Mouse (Mus musculus) forebrain, embryonic 13.5 days (tissue): ENCODE measurements around the gene Macf1. TPM values are rescaled to one million over a fixed set of nuclear protein-coding genes. Genes with fewer than 3 reads are reported as not detected.

ENCODE experiments used
- ATAC-seq: fragments of 200-750 bp; cut with Nextera tagmentation; 2 replicates; pipeline ENCODE4 v1.8.0; 2017
- H3K27ac ChIP-seq: fragments of 300-500 bp; sonication (generic); 2 replicates; pipeline ENCODE4 v1.5.1; 2015; ENCODE audit warnings: inconsistent platforms, mild to moderate bottlenecking, moderate library complexity
- H3K27me3 ChIP-seq: fragments of 300-500 bp; sonication (generic); 2 replicates; pipeline ENCODE4 v1.6.1; 2015; ENCODE audit warnings: mild to moderate bottlenecking, inconsistent platforms
- H3K36me3 ChIP-seq: fragments of 300-500 bp; sonication (generic); 2 replicates; pipeline ENCODE4 v1.6.1; 2015; ENCODE audit warnings: mild to moderate bottlenecking, inconsistent platforms; ENCODE audit not compliant: poor library complexity, severe bottlenecking
- H3K4me1 ChIP-seq: fragments of 300-500 bp; sonication (generic); 2 replicates; pipeline ENCODE4 v1.6.1; 2015; ENCODE audit warnings: inconsistent platforms
- H3K4me2 ChIP-seq: fragments of 300-500 bp; sonication (generic); 2 replicates; pipeline ENCODE4 v1.6.1; 2015; ENCODE audit warnings: inconsistent platforms, mild to moderate bottlenecking, moderate library complexity
- H3K4me3 ChIP-seq: fragments of 300-500 bp; sonication (generic); 2 replicates; pipeline ENCODE4 v1.5.1; 2015; ENCODE audit warnings: mild to moderate bottlenecking, inconsistent platforms
- H3K9ac ChIP-seq: fragments of 300-500 bp; sonication (generic); 2 replicates; pipeline ENCODE4 v1.6.1; 2015; ENCODE audit warnings: mild to moderate bottlenecking, inconsistent platforms
- H3K9me3 ChIP-seq: fragments of 300-500 bp; sonication (generic); replicated peaks from 2 replicates; pipeline ENCODE4 v1.6.1; 2016; ENCODE audit warnings: inconsistent platforms
- WGBS: fragments of 180-500 bp; shearing (Covaris S2); methylation state at CpG from one replicate; pipeline ENCODE4 v1.1.7; 2015; 5-methylcytosine and 5-hydroxymethylcytosine counted together
- polyA plus RNA-seq: library from polyadenylated mRNA; unstranded; fragments of >200 nt; fragmentation: Nextera tagmentation; extraction: Ambion mirVana; gene quantifications from 2 replicates; pipeline ENCODE4 v1.2.1, GENCODE M21; 2015

Gene Macf1
- polyA plus RNA-seq, 1 experiment from 2014 or later = 62.6 TPM

GRCm38 (mm10) chr4:123627683-123628082, 56.5 kb downstream of the Macf1 start:
- ATAC-seq = no peak
- no peak overlapping the region for H3K4me3 ChIP-seq
- H3K4me2 ChIP-seq = no peak overlapping the region
- no peaks in the 10 kb centered on the region for H3K27me3 ChIP-seq
- H3K27ac ChIP-seq = no peak overlapping the region
- 65% methylated on average over 5 of the region's 5 CpGs for WGBS
- no peaks in the 10 kb centered on the region for H3K36me3 ChIP-seq
- no peak overlapping the region for H3K9ac ChIP-seq
- no peaks in the 10 kb centered on the region for H3K9me3 ChIP-seq
- H3K4me1 ChIP-seq = peaks cover 25% of the 10 kb centered on the region

GRCm38 (mm10) chr4:123625332-123626072, 58.7 kb downstream of the Macf1 start:
- Histone ChIP-seq H3K27ac (no peak overlapping the region), H3K9me3 (no peaks in the 10 kb centered on the region), H3K4me3 (no peak overlapping the region), H3K27me3 (no peaks in the 10 kb centered on the region), H3K9ac (no peak overlapping the region), H3K4me1 (peaks cover 25% of the 10 kb centered on the region), H3K36me3 (no peaks in the 10 kb centered on the region), H3K4me2 (no peak overlapping the region)
- 72% methylated on average over 6 of the region's 6 CpGs for WGBS
- ATAC-seq = no peak

GRCm38 (mm10) chr4:123624438-123624837, 59.7 kb downstream of the Macf1 start:
- Histone ChIP-seq H3K27me3 (no peaks in the 10 kb centered on the region), H3K36me3 (no peaks in the 10 kb centered on the region), H3K27ac (no peak overlapping the region), H3K9ac (no peak overlapping the region), H3K4me1 (peaks cover 25% of the 10 kb centered on the region), H3K4me3 (no peak overlapping the region), H3K4me2 (no peak overlapping the region), H3K9me3 (no peaks in the 10 kb centered on the region)
- no peak for ATAC-seq
- 11% methylated on average over 5 of the region's 5 CpGs for WGBS

GRCm38 (mm10) chr4:123623742-123624151, 60.4 kb downstream of the Macf1 start:
- Histone ChIP-seq H3K27ac (no peak overlapping the region), H3K27me3 (no peaks in the 10 kb centered on the region), H3K4me3 (no peak overlapping the region), H3K9ac (no peak overlapping the region), H3K4me2 (no peak overlapping the region), H3K4me1 (peaks cover 25% of the 10 kb centered on the region), H3K36me3 (no peaks in the 10 kb centered on the region), H3K9me3 (no peaks in the 10 kb centered on the region)
- ATAC-seq = no peak
- 74% methylated on average over 5 of the region's 5 CpGs for WGBS

- no peaks in the 10 kb centered on the region for H3K36me3 ChIP-seq
- ATAC-seq = no peak
Observed at GRCm38 (mm10) chr4:123621732-123622131, 62.4 kb downstream of the Macf1 start.

GRCm38 (mm10) chr4:123617727-123618389, 66.3 kb downstream of the Macf1 start:
- H3K27ac ChIP-seq = no peak overlapping the region; the same call in 1 of the 2 replicates
- peaks cover 25% of the 10 kb centered on the region for H3K4me1 ChIP-seq
- H3K4me3 ChIP-seq = no peak overlapping the region
- no peaks in the 10 kb centered on the region for H3K36me3 ChIP-seq
- 63% methylated on average over 5 of the region's 5 CpGs for WGBS
- no peak for ATAC-seq
- H3K27me3 ChIP-seq = no peaks in the 10 kb centered on the region
- no peak overlapping the region for H3K4me2 ChIP-seq
- H3K9ac ChIP-seq = no peak overlapping the region
- H3K9me3 ChIP-seq = no peaks in the 10 kb centered on the region

More at GRCm38 (mm10) chr4:123621732-123622131, 62.4 kb downstream of the Macf1 start:
- H3K4me2 ChIP-seq = no peak overlapping the region
- H3K4me1 ChIP-seq = peaks cover 29% of the 10 kb centered on the region
- no peaks in the 10 kb centered on the region for H3K9me3 ChIP-seq
- H3K4me3 ChIP-seq = no peak overlapping the region
- H3K9ac ChIP-seq = no peak overlapping the region
- no peaks in the 10 kb centered on the region for H3K27me3 ChIP-seq
- H3K27ac ChIP-seq = no peak overlapping the region

GRCm38 (mm10) chr4:123616971-123617370, 67.2 kb downstream of the Macf1 start:
- Histone ChIP-seq H3K4me2 (no peak overlapping the region), H3K4me3 (no peak overlapping the region), H3K9ac (no peak overlapping the region), H3K9me3 (no peaks in the 10 kb centered on the region), H3K27me3 (no peaks in the 10 kb centered on the region), H3K36me3 (no peaks in the 10 kb centered on the region), H3K4me1 (peaks cover 29% of the 10 kb centered on the region), H3K27ac (peak overlapping the region; percentile 46; the same call in 1 of the 2 replicates)
- 64% methylated on average over 4 of the region's 4 CpGs for WGBS
- ATAC-seq = no peak

- H3K27ac ChIP-seq = peak overlapping the region; percentile 46; the same call in 1 of the 2 replicates
- peaks cover 29% of the 10 kb centered on the region for H3K4me1 ChIP-seq
- no peak overlapping the region for H3K4me2 ChIP-seq
- no peaks in the 10 kb centered on the region for H3K36me3 ChIP-seq
- no peaks in the 10 kb centered on the region for H3K9me3 ChIP-seq
- no peaks in the 10 kb centered on the region for H3K27me3 ChIP-seq
- H3K4me3 ChIP-seq = no peak overlapping the region
- no peak overlapping the region for H3K9ac ChIP-seq
- ATAC-seq = no peak
Observed at GRCm38 (mm10) chr4:123616501-123616900, 67.7 kb downstream of the Macf1 start.

- no peak for ATAC-seq
- H3K27ac ChIP-seq = no peak overlapping the region
- 54% methylated on average over 7 of the region's 7 CpGs for WGBS
- H3K4me1 ChIP-seq = peaks cover 29% of the 10 kb centered on the region
- H3K4me2 ChIP-seq = no peak overlapping the region
- no peaks in the 10 kb centered on the region for H3K27me3 ChIP-seq
- H3K9ac ChIP-seq = no peak overlapping the region
- no peak overlapping the region for H3K4me3 ChIP-seq
- H3K9me3 ChIP-seq = no peaks in the 10 kb centered on the region
- H3K36me3 ChIP-seq = no peaks in the 10 kb centered on the region
Observed at GRCm38 (mm10) chr4:123613309-123613947, 70.7 kb downstream of the Macf1 start.

- Histone ChIP-seq H3K9ac (no peak overlapping the region), H3K27me3 (no peaks in the 10 kb centered on the region), H3K9me3 (no peaks in the 10 kb centered on the region; the same call in 1 of the 2 replicates), H3K4me1 (peaks cover 23% of the 10 kb centered on the region), H3K36me3 (no peaks in the 10 kb centered on the region), H3K27ac (no peak overlapping the region), H3K4me3 (no peak overlapping the region), H3K4me2 (no peak overlapping the region)
- no peak for ATAC-seq
- 87% methylated on average over 1 of the region's 1 CpGs for WGBS
Observed at GRCm38 (mm10) chr4:123611940-123612339, 72.2 kb downstream of the Macf1 start.

GRCm38 (mm10) chr4:123611241-123611640, 72.9 kb downstream of the Macf1 start:
- no peak overlapping the region for H3K4me3 ChIP-seq
- 99% methylated on average over 2 of the region's 2 CpGs for WGBS
- no peak for ATAC-seq
- H3K36me3 ChIP-seq = no peaks in the 10 kb centered on the region
- H3K4me1 ChIP-seq = peaks cover 21% of the 10 kb centered on the region
- H3K27ac ChIP-seq = no peak overlapping the region
- H3K4me2 ChIP-seq = no peak overlapping the region
- no peak overlapping the region for H3K9ac ChIP-seq
- no peaks in the 10 kb centered on the region; the same call in 1 of the 2 replicates for H3K9me3 ChIP-seq
- H3K27me3 ChIP-seq = no peaks in the 10 kb centered on the region

GRCm38 (mm10) chr4:123607174-123607573, 77.0 kb downstream of the Macf1 start:
- no peaks in the 10 kb centered on the region for H3K27me3 ChIP-seq
- H3K9me3 ChIP-seq = no peaks in the 10 kb centered on the region; the same call in 1 of the 2 replicates
- H3K4me2 ChIP-seq = no peak overlapping the region
- peaks cover 19% of the 10 kb centered on the region for H3K4me1 ChIP-seq
- no peak overlapping the region for H3K9ac ChIP-seq
- H3K4me3 ChIP-seq = no peak overlapping the region
- no peaks in the 10 kb centered on the region for H3K36me3 ChIP-seq
- ATAC-seq = no peak
- no peak overlapping the region for H3K27ac ChIP-seq
- 89% methylated on average over 1 of the region's 1 CpGs for WGBS
